Mouse (Mus musculus) lung, postnatal 0 days (tissue): ENCODE measurements around the gene Tsc2. TPM values are rescaled to one million over a fixed set of nuclear protein-coding genes. Genes with fewer than 3 reads are reported as not detected.

ENCODE experiments used
- ATAC-seq: fragments of 200-750 bp; cut with Nextera tagmentation; 2 replicates; pipeline ENCODE4 v1.8.0; 2017; ENCODE audit warnings: moderate library complexity
- DNase-seq: peaks from one replicate; pipeline ENCODE4 v3.0.0-alpha.2; 2016; ENCODE audit warnings: low spot score
- H3K27ac ChIP-seq: fragments of 300-500 bp; sonication (generic); 2 replicates; pipeline ENCODE4 v1.5.1; 2014; ENCODE audit warnings: antibody characterized with exemption, mild to moderate bottlenecking, low read length, mixed read lengths
- H3K27me3 ChIP-seq: fragments of 300-500 bp; sonication (generic); replicated peaks from 2 replicates; pipeline ENCODE4 v1.6.1; 2014; ENCODE audit warnings: low read length, mixed read lengths; ENCODE audit not compliant: insufficient read depth
- H3K36me3 ChIP-seq: fragments of 300-500 bp; sonication (generic); 2 replicates; pipeline ENCODE4 v1.6.1; 2014; ENCODE audit warnings: low read length, mixed read lengths; ENCODE audit not compliant: insufficient read depth
- H3K4me1 ChIP-seq: fragments of 300-500 bp; sonication (generic); 2 replicates; pipeline ENCODE4 v1.6.1; 2014; ENCODE audit warnings: antibody characterized with exemption, low read depth, low read length, mixed read lengths; ENCODE audit not compliant: insufficient read depth
- H3K4me2 ChIP-seq: fragments of 300-500 bp; sonication (generic); replicated peaks from 2 replicates; pipeline ENCODE4 v1.6.1; 2014; ENCODE audit warnings: low read depth, mild to moderate bottlenecking, low read length, moderate library complexity, mixed read lengths
- H3K4me3 ChIP-seq: fragments of 300-500 bp; sonication (generic); 2 replicates; pipeline ENCODE4 v1.5.1; 2014; ENCODE audit warnings: low read depth, low read length
- H3K9ac ChIP-seq: fragments of 300-500 bp; sonication (generic); replicated peaks from 2 replicates; pipeline ENCODE4 v1.6.1; 2014; ENCODE audit warnings: low read depth, mild to moderate bottlenecking
- H3K9me3 ChIP-seq: fragments of 300-500 bp; sonication (generic); 2 replicates; pipeline ENCODE4 v1.6.1; 2016; ENCODE audit warnings: low read length, mixed read lengths
- CTCF ChIP-seq: IDR thresholded peaks from 2 replicates; pipeline ENCODE4 v1.5.1; 2016; ENCODE audit warnings: antibody characterized with exemption, mild to moderate bottlenecking
- EP300 ChIP-seq: IDR thresholded peaks from 2 replicates; pipeline ENCODE4 v1.6.1; 2016; ENCODE audit warnings: antibody characterized with exemption, mild to moderate bottlenecking, control low read depth
- WGBS: fragments of 180-500 bp; shearing (Covaris S2); extraction: QIAGEN DNeasy Blood & Tissue Kit; methylation state at CpG from one replicate; pipeline ENCODE4 v1.1.7; 2014; 5-methylcytosine and 5-hydroxymethylcytosine counted together
- microRNA-seq: library from miRNA; unstranded; fragments of <30 nt; microRNA quantifications from one replicate; pipeline ENCODE4, GENCODE M21; 2016
- polyA plus RNA-seq: library from polyadenylated mRNA; unstranded; fragments of >200 nt; fragmentation: Nextera tagmentation; extraction: Ambion mirVana; gene quantifications from 2 replicates; pipeline ENCODE4 v1.2.1, GENCODE M21; 2015

Tsc2 gene
- polyA plus RNA-seq, 1 experiment from 2014 or later = 31.7 TPM

DNA sequence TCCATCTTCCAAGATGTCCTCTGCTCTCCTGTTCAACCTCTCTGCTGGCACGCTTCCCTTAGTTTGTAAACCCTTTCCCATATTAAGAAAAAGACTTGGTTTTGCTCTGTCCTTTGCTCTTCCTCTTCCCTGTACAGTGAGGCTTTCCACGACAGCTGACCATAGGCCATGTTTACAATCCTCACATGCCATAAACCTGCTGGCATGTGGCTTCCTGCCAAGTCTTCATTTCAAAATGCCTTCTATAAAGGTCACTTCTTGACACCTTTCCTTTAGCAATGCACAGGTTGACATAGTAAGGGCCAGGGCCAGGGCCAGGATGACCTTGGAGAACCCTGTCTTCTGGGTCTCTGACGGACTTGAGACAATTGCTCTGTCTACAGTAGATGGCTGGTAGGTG lies 86.2 kb downstream of the Tsc2 start:
- H3K4me2 ChIP-seq = no peak overlapping the region
- DNase-seq (peak; percentile 44), ATAC-seq (no peak)
- no peaks in the 10 kb centered on the region for H3K36me3 ChIP-seq
- no peak overlapping the region for H3K9ac ChIP-seq
- H3K27me3 ChIP-seq = no peaks in the 10 kb centered on the region
- 67% methylated on average over 3 of the region's 3 CpGs for WGBS
- H3K4me1 ChIP-seq = 0 out of 2 replicates have a peak, but pooled peaks cover 3% of the 10 kb centered on the region
- no peak overlapping the region for H3K27ac ChIP-seq
- TF ChIP-seq CTCF = no peak
- no peak for TF ChIP-seq EP300
- no peak overlapping the region for H3K4me3 ChIP-seq
- H3K9me3 ChIP-seq = no peaks in the 10 kb centered on the region

Small RNA genes within 50 kb of the gene (microRNA-seq; reads per million reads assigned to microRNA genes)
- gene Gm24589 = not detected

Other genes starting within 250 kb of the Tsc2 start
- 99.6 and 109 TPM in 2 replicates for gene Rnps1, start 218.1 kb downstream of the Tsc2 start, polyA plus RNA-seq
- gene Eci1, start 206.0 kb downstream of the Tsc2 start, polyA plus RNA-seq = 81.7 and 92.6 TPM in 2 replicates
- gene Dnase1l2, start 189.5 kb downstream of the Tsc2 start, polyA plus RNA-seq = 1.1 and 1.4 TPM in 2 replicates
- 15.7 and 17.5 TPM in 2 replicates for gene E4f1, start 162.3 kb downstream of the Tsc2 start, polyA plus RNA-seq
- gene Pgp, start 162.2 kb downstream of the Tsc2 start, polyA plus RNA-seq = 40.4 and 42.5 TPM in 2 replicates
- gene Bricd5, start 158.7 kb downstream of the Tsc2 start, polyA plus RNA-seq = not detected in 2 replicates
- gene Mlst8, start 153.6 kb downstream of the Tsc2 start, polyA plus RNA-seq = 13.0 and 14.4 TPM in 2 replicates
- 0.15 and 0.33 TPM in 2 replicates for gene Caskin1, start 144.0 kb downstream of the Tsc2 start, polyA plus RNA-seq
- gene Traf7, start 104.7 kb downstream of the Tsc2 start, polyA plus RNA-seq = 65.3 and 66.8 TPM in 2 replicates
- 1.2 and 1.3 TPM in 2 replicates for gene Rab26, start 98.4 kb downstream of the Tsc2 start, polyA plus RNA-seq
- 26.3 and 27.4 TPM in 2 replicates for gene Pkd1, start 82.8 kb downstream of the Tsc2 start, polyA plus RNA-seq
- gene Nthl1, start 50 bp upstream of the Tsc2 start, polyA plus RNA-seq = 13.6 and 13.8 TPM in 2 replicates
- 316 and 341 TPM in 2 replicates for gene Slc9a3r2, start 17.7 kb upstream of the Tsc2 start, polyA plus RNA-seq
- gene Npw, start 25.8 kb upstream of the Tsc2 start, polyA plus RNA-seq = 8.6 and 10.3 TPM in 2 replicates
- gene Zfp598, start 37.1 kb upstream of the Tsc2 start, polyA plus RNA-seq = 10.5 and 11.9 TPM in 2 replicates
- gene Syngr3, start 57.3 kb upstream of the Tsc2 start, polyA plus RNA-seq = 0.19 and 0.33 TPM in 2 replicates
- gene Gfer, start 63.5 kb upstream of the Tsc2 start, polyA plus RNA-seq = 26.1 and 29.0 TPM in 2 replicates
- 5.0 and 5.3 TPM in 2 replicates for gene Noxo1, start 63.6 kb upstream of the Tsc2 start, polyA plus RNA-seq
- 26.8 and 33.4 TPM in 2 replicates for gene Tbl3, start 75.0 kb upstream of the Tsc2 start, polyA plus RNA-seq
- gene Rnf151, start 85.4 kb upstream of the Tsc2 start, polyA plus RNA-seq = not detected in 2 replicates
- gene Rps2, start 85.5 kb upstream of the Tsc2 start, polyA plus RNA-seq = 755 and 834 TPM in 2 replicates
- 205 and 206 TPM in 2 replicates for gene Ndufb10, start 91.8 kb upstream of the Tsc2 start, polyA plus RNA-seq
- gene Rpl3l, start 95.2 kb upstream of the Tsc2 start, polyA plus RNA-seq = 0.19 and 0.31 TPM in 2 replicates
- 59.8 and 61.0 TPM in 2 replicates for gene Msrb1, start 104.0 kb upstream of the Tsc2 start, polyA plus RNA-seq
- gene Hs3st6, start 120.4 kb upstream of the Tsc2 start, polyA plus RNA-seq = 2.8 TPM in 2 replicates
- 0.11 TPM in 1 of 2 replicates, not detected in the other for gene Meiob, start 171.7 kb upstream of the Tsc2 start, polyA plus RNA-seq
- 54.5 and 56.8 TPM in 2 replicates for gene Hagh, start 207.5 kb upstream of the Tsc2 start, polyA plus RNA-seq
- gene Fahd1, start 217.7 kb upstream of the Tsc2 start, polyA plus RNA-seq = 16.7 and 18.3 TPM in 2 replicates
- 4.5 and 4.8 TPM in 2 replicates for gene Igfals, start 233.4 kb upstream of the Tsc2 start, polyA plus RNA-seq